Mouse (Mus musculus) embryonic facial prominence, embryonic 10.5 days (tissue): ENCODE data around the gene Kirrel3. TPM values are rescaled to one million over a fixed set of nuclear protein-coding genes. Genes with fewer than 3 reads are reported as not detected.

ENCODE experiments used
- DNase-seq: peaks from one replicate; pipeline ENCODE4 v3.0.0-alpha.2; 2017; ENCODE audit warnings: low spot score
- H3K27ac ChIP-seq: fragments of 300-500 bp; sonication (generic); replicated peaks from 2 replicates; pipeline ENCODE4 v1.5.1; 2016; ENCODE audit warnings: mild to moderate bottlenecking
- H3K27me3 ChIP-seq: fragments of 300-500 bp; sonication (generic); replicated peaks from 2 replicates; pipeline ENCODE4 v1.6.1; 2016; ENCODE audit warnings: low read depth, mild to moderate bottlenecking; ENCODE audit not compliant: poor library complexity, severe bottlenecking
- H3K36me3 ChIP-seq: fragments of 300-500 bp; sonication (generic); replicated peaks from 2 replicates; pipeline ENCODE4 v1.6.1; 2016; ENCODE audit warnings: mild to moderate bottlenecking, moderate library complexity
- H3K4me1 ChIP-seq: fragments of 300-500 bp; sonication (generic); 2 replicates; pipeline ENCODE4 v1.6.1; 2016
- H3K4me3 ChIP-seq: fragments of 300-500 bp; sonication (generic); 2 replicates; pipeline ENCODE4 v1.5.1; 2016; ENCODE audit warnings: mild to moderate bottlenecking, moderate library complexity
- H3K9me3 ChIP-seq: fragments of 300-500 bp; sonication (generic); 2 replicates; pipeline ENCODE4 v1.6.1; 2016; ENCODE audit warnings: mild to moderate bottlenecking
- WGBS: fragments of 180-500 bp; shearing (Covaris S2); methylation state at CpG from one replicate; pipeline ENCODE4 v1.1.7; 2016; 5-methylcytosine and 5-hydroxymethylcytosine counted together
- polyA plus RNA-seq: library from polyadenylated mRNA; unstranded; fragments of >200 nt; fragmentation: Nextera tagmentation; extraction: Ambion mirVana; gene quantifications from 2 replicates; pipeline ENCODE4 v1.2.1, GENCODE M21; 2016

Kirrel3 gene
- polyA plus RNA-seq, 1 experiment from 2014 or later: 2.3 TPM

GRCm38 (mm10) chr9:34667182-34667581, 181.5 kb downstream of the Kirrel3 start:
- H3K4me3 ChIP-seq: no peak overlapping the region
- 87% methylated on average over 1 of the region's 1 CpGs for WGBS
- H3K36me3 ChIP-seq: no peaks in the 10 kb centered on the region
- no peaks in the 10 kb centered on the region for H3K27me3 ChIP-seq
- H3K27ac ChIP-seq: no peak overlapping the region
- H3K4me1 ChIP-seq: peaks cover 4% of the 10 kb centered on the region
- no peaks in the 10 kb centered on the region for H3K9me3 ChIP-seq
- no peak for DNase-seq

- H3K4me3 ChIP-seq: no peak overlapping the region
- no peaks in the 10 kb centered on the region for H3K27me3 ChIP-seq
- no peaks in the 10 kb centered on the region for H3K9me3 ChIP-seq
- WGBS: 82% methylated on average over 2 of the region's 2 CpGs
- DNase-seq: no peak
- H3K4me1 ChIP-seq: no peaks in the 10 kb centered on the region
- H3K36me3 ChIP-seq: no peaks in the 10 kb centered on the region
- no peak overlapping the region for H3K27ac ChIP-seq
Measured at GRCm38 (mm10) chr9:34670906-34671305, 185.2 kb downstream of the Kirrel3 start.

- DNase-seq: no peak
- WGBS: 85% methylated on average over 6 of the region's 6 CpGs
- H3K4me3 ChIP-seq: no peak overlapping the region
- no peaks in the 10 kb centered on the region for H3K27me3 ChIP-seq
- no peaks in the 10 kb centered on the region for H3K36me3 ChIP-seq
- H3K27ac ChIP-seq: no peak overlapping the region
- no peaks in the 10 kb centered on the region for H3K9me3 ChIP-seq
- H3K4me1 ChIP-seq: 0 out of 2 replicates have a peak, but pooled peaks cover 3% of the 10 kb centered on the region
Measured at GRCm38 (mm10) chr9:34686798-34687197, 201.1 kb downstream of the Kirrel3 start.

GRCm38 (mm10) chr9:34688358-34688757, 202.7 kb downstream of the Kirrel3 start:
- DNase-seq: no peak
- 51% methylated on average over 4 of the region's 4 CpGs for WGBS
- no peaks in the 10 kb centered on the region for H3K9me3 ChIP-seq
- H3K27me3 ChIP-seq: no peaks in the 10 kb centered on the region
- 0 out of 2 replicates have a peak, but pooled peaks cover 3% of the 10 kb centered on the region for H3K4me1 ChIP-seq
- no peaks in the 10 kb centered on the region for H3K36me3 ChIP-seq
- no peak overlapping the region for H3K4me3 ChIP-seq
- no peak overlapping the region for H3K27ac ChIP-seq

- Histone ChIP-seq H3K27me3 (no peaks in the 10 kb centered on the region), H3K4me3 (no peak overlapping the region), H3K36me3 (no peaks in the 10 kb centered on the region), H3K9me3 (no peaks in the 10 kb centered on the region), H3K4me1 (0 out of 2 replicates have a peak, but pooled peaks cover 3% of the 10 kb centered on the region), H3K27ac (no peak overlapping the region)
- DNase-seq: no peak
- 80% methylated on average over 3 of the region's 3 CpGs for WGBS
Measured at GRCm38 (mm10) chr9:34689375-34689774, 203.7 kb downstream of the Kirrel3 start.

- no peak overlapping the region for H3K27ac ChIP-seq
- no peaks in the 10 kb centered on the region for H3K36me3 ChIP-seq
- no peaks in the 10 kb centered on the region for H3K9me3 ChIP-seq
- no peaks in the 10 kb centered on the region; the same call in 1 of the 2 replicates for H3K27me3 ChIP-seq
- 0 out of 2 replicates have a peak, but pooled peaks cover 3% of the 10 kb centered on the region for H3K4me1 ChIP-seq
- no peak overlapping the region for H3K4me3 ChIP-seq
- WGBS: 71% methylated on average over 5 of the region's 5 CpGs
- DNase-seq: no peak
Measured at GRCm38 (mm10) chr9:34695646-34696045, 210.0 kb downstream of the Kirrel3 start.

GRCm38 (mm10) chr9:34703547-34704300, 218.0 kb downstream of the Kirrel3 start:
- Histone ChIP-seq H3K27me3 (peaks cover 26% of the 10 kb centered on the region), H3K9me3 (no peaks in the 10 kb centered on the region), H3K27ac (no peak overlapping the region), H3K36me3 (no peaks in the 10 kb centered on the region), H3K4me1 (peaks cover 38% of the 10 kb centered on the region), H3K4me3 (no peak overlapping the region)
- WGBS: 81% methylated on average over 12 of the region's 12 CpGs
- no peak for DNase-seq

- Histone ChIP-seq H3K4me1 (peaks cover 38% of the 10 kb centered on the region), H3K36me3 (no peaks in the 10 kb centered on the region), H3K4me3 (no peak overlapping the region), H3K27ac (no peak overlapping the region), H3K27me3 (peaks cover 26% of the 10 kb centered on the region), H3K9me3 (no peaks in the 10 kb centered on the region)
- WGBS: 25% methylated on average over 2 of the region's 2 CpGs
- peak; percentile 46 for DNase-seq
Measured at GRCm38 (mm10) chr9:34704357-34704756, 218.7 kb downstream of the Kirrel3 start.

- Histone ChIP-seq H3K27me3 (peaks cover 26% of the 10 kb centered on the region), H3K36me3 (no peaks in the 10 kb centered on the region), H3K4me3 (no peak overlapping the region), H3K4me1 (peaks cover 38% of the 10 kb centered on the region), H3K27ac (no peak overlapping the region), H3K9me3 (no peaks in the 10 kb centered on the region)
- DNase-seq: no peak
- WGBS: 40% methylated on average over 4 of the region's 4 CpGs
Measured at GRCm38 (mm10) chr9:34706350-34706873, 220.7 kb downstream of the Kirrel3 start.

GRCm38 (mm10) chr9:34708691-34709090, 223.0 kb downstream of the Kirrel3 start:
- Histone ChIP-seq H3K27ac (no peak overlapping the region), H3K4me3 (no peak overlapping the region), H3K9me3 (no peaks in the 10 kb centered on the region), H3K27me3 (peaks cover 18% of the 10 kb centered on the region), H3K36me3 (no peaks in the 10 kb centered on the region), H3K4me1 (peaks cover 35% of the 10 kb centered on the region)
- WGBS: 86% methylated on average over 6 of the region's 6 CpGs
- no peak for DNase-seq

GRCm38 (mm10) chr9:34711996-34712395, 226.3 kb downstream of the Kirrel3 start:
- DNase-seq: no peak
- Histone ChIP-seq H3K36me3 (no peaks in the 10 kb centered on the region), H3K27me3 (peaks cover 21% of the 10 kb centered on the region; the same call in 1 of the 2 replicates), H3K9me3 (no peaks in the 10 kb centered on the region), H3K4me1 (peaks cover 8% of the 10 kb centered on the region; the same call in 1 of the 2 replicates), H3K4me3 (no peak overlapping the region), H3K27ac (no peak overlapping the region)
- 22% methylated on average over 1 of the region's 1 CpGs for WGBS

- H3K4me3 ChIP-seq: no peak overlapping the region
- no peaks in the 10 kb centered on the region for H3K36me3 ChIP-seq
- peaks cover 17% of the 10 kb centered on the region; the same call in 1 of the 2 replicates for H3K27me3 ChIP-seq
- no peaks in the 10 kb centered on the region for H3K9me3 ChIP-seq
- 0 out of 2 replicates have a peak, but pooled peaks cover 5% of the 10 kb centered on the region for H3K4me1 ChIP-seq
- no peak for DNase-seq
- WGBS: 83% methylated on average over 4 of the region's 4 CpGs
- H3K27ac ChIP-seq: no peak overlapping the region
Measured at GRCm38 (mm10) chr9:34712996-34713395, 227.3 kb downstream of the Kirrel3 start.

- no peak overlapping the region for H3K4me3 ChIP-seq
- H3K9me3 ChIP-seq: no peaks in the 10 kb centered on the region
- peaks cover 17% of the 10 kb centered on the region; the same call in 1 of the 2 replicates for H3K27me3 ChIP-seq
- no peak for DNase-seq
- no peak overlapping the region for H3K27ac ChIP-seq
- WGBS: 89% methylated on average over 4 of the region's 4 CpGs
- 0 out of 2 replicates have a peak, but pooled peaks cover 5% of the 10 kb centered on the region for H3K4me1 ChIP-seq
- no peaks in the 10 kb centered on the region for H3K36me3 ChIP-seq
Measured at GRCm38 (mm10) chr9:34713462-34713926, 227.8 kb downstream of the Kirrel3 start.
